Mouse (Mus musculus): ENCODE measurements around the gene Xrra1.

DNA sequence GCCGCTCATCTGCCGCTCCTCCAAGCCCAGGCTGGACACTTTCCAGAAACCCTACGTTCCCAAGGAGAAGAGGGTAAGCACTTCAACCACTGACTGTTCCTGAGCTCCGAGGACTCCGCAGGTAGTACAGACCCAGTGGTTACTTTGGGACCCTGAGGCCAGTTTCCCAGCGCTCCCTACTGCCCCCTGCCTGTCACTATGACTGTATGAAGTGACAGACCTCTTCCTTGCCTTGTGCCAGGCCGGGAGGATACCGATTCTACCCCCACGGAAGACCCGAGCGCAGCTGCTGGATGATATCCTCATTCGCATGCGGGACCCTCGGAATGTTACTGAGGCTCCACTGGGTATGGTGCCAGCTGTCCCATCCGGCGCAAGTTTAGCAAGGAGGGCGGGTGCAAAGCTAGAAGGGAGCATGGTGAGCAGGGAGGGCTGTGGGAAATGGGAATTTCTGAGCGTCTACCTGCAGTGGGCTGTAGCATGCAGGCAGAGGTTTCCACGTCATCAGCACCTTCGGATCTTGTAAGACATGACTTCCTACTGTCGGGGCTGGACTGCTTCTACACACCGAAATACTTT lies 57.9 kb downstream of the Xrra1 start:
- TF ChIP-seq CTCF (IDR thresholded peaks at IDR 0.05; ENCODE audit: control insufficient read depth, insufficient read depth, insufficient replicate concordance, low read depth, low read length), result peak; percentile 36; the same call in 1 of the 2 replicates
- TF ChIP-seq POLR2A (IDR thresholded peaks at IDR 0.05; ENCODE audit: control insufficient read depth, low read depth, low read length), result no peak
